Mouse (Mus musculus) midbrain, embryonic 10.5 days (tissue): ENCODE data around the gene Glra4. TPM values are rescaled to one million over a fixed set of nuclear protein-coding genes. Genes with fewer than 3 reads are reported as not detected.
"Not testable (repeated sequence)": the region's sequence is repeated elsewhere in the genome, so short reads cannot be mapped to it uniquely, and the experiment has no call there.

Experiments
- DNase-seq: peaks from one replicate; pipeline ENCODE4 v3.0.0-alpha.2; 2017; ENCODE audit warnings: low spot score
- H3K27ac ChIP-seq: fragments of 300-500 bp; sonication (generic); replicated peaks from 2 replicates; pipeline ENCODE4 v1.5.1; 2016; ENCODE audit warnings: mild to moderate bottlenecking
- H3K27me3 ChIP-seq: fragments of 300-500 bp; sonication (generic); 2 replicates; pipeline ENCODE4 v1.6.1; 2016; ENCODE audit warnings: low read depth, mild to moderate bottlenecking; ENCODE audit not compliant: poor library complexity, severe bottlenecking
- H3K36me3 ChIP-seq: fragments of 300-500 bp; sonication (generic); 2 replicates; pipeline ENCODE4 v1.6.1; 2016; ENCODE audit warnings: mild to moderate bottlenecking, moderate library complexity
- H3K4me1 ChIP-seq: fragments of 300-500 bp; sonication (generic); 2 replicates; pipeline ENCODE4 v1.6.1; 2016
- H3K4me3 ChIP-seq: fragments of 300-500 bp; sonication (generic); 2 replicates; pipeline ENCODE4 v1.5.1; 2016; ENCODE audit warnings: mild to moderate bottlenecking, moderate library complexity
- H3K9me3 ChIP-seq: fragments of 300-500 bp; sonication (generic); replicated peaks from 2 replicates; pipeline ENCODE4 v1.6.1; 2016; ENCODE audit warnings: mild to moderate bottlenecking
- WGBS: fragments of 180-500 bp; shearing (Covaris S2); methylation state at CpG from one replicate; pipeline ENCODE4 v1.1.7; 2016; 5-methylcytosine and 5-hydroxymethylcytosine counted together
- polyA plus RNA-seq: library from polyadenylated mRNA; unstranded; fragments of >200 nt; fragmentation: Nextera tagmentation; extraction: Ambion mirVana; gene quantifications from 2 replicates; pipeline ENCODE4 v1.2.1, GENCODE M21; 2016

Glra4 gene
- polyA plus RNA-seq, 1 experiment from 2014 or later = 0.14 TPM

DNA sequence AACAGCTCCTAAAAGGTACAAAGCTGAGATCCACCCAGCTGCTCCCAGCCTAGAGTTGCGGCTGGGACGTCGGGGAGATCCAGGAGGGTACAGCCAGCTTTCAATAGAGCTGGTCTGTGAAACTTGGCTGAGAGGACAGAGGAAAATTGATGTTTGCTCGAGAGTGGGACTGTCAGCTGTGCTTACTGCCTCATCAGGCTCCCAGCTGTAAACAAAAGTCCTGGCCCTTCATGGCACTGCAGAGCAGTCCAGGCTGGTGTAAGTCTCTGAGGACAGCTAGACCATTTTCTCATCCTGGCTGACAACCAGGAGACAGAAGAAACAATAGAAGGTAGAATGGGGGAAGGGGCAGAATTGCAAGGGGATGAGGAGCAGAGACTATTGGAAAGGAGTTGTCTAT lies 30.6 kb downstream of the Glra4 start:
- no peak overlapping the region for H3K27ac ChIP-seq
- WGBS = 90% methylated on average over 4 of the region's 4 CpGs
- no peaks in the 10 kb centered on the region for H3K9me3 ChIP-seq
- no peak overlapping the region for H3K4me3 ChIP-seq
- peaks cover 20% of the 10 kb centered on the region; the same call in 1 of the 2 replicates for H3K36me3 ChIP-seq
- peaks cover 5% of the 10 kb centered on the region for H3K27me3 ChIP-seq
- no peaks in the 10 kb centered on the region for H3K4me1 ChIP-seq
- DNase-seq = no peak

DNA sequence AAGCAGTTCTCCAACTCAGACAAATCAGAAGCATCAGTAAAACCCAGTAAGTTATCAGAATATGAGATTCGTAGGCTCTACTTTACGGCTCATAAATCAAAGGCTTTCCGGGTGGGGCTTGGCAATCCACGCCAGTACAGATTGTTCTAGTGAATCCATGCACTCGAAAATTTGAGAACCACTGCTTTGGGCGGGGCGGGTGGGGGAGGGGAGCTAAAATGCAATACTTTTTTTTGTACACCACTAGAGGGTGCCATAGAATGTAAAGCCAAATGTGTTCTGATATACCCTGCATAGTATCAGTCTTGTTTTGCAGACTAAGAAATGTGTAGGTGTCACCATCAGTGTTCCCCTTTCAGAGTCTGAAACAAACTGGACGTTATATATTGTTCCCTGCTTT lies 35.3 kb downstream of the Glra4 start:
- H3K36me3 ChIP-seq = peaks cover 10% of the 10 kb centered on the region; the same call in 1 of the 2 replicates
- DNase-seq = no peak
- no peak overlapping the region for H3K27ac ChIP-seq
- WGBS = 75% methylated on average over 8 of the region's 8 CpGs
- H3K4me3 ChIP-seq = no peak overlapping the region
- H3K9me3 ChIP-seq = no peaks in the 10 kb centered on the region
- H3K4me1 ChIP-seq = peaks cover 3% of the 10 kb centered on the region; the same call in 1 of the 2 replicates
- H3K27me3 ChIP-seq = no peaks in the 10 kb centered on the region

DNA sequence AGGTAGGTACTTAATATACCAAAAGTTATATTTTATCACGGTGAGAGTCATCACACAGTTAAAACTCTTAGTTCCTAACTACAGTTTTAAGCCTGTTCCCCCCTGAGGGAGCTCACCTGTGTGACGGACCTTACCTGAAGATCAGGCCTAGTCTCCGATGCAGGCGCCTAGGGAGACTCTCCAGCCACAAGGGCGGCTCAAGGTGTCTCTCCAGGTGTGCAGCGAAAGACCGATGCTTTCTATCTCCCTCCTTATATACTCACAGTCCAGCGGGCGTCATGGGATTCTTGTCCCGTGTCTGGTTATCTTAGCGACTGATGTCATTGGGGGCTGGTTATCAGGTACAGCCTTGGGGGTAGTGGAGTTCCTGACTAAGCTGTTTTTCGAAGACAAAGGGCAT lies 36.5 kb downstream of the Glra4 start, which contains the start of gene Morf4l2:
Morf4l2 (minus strand) TSS at position 232 of the 400 bp plus-strand sequence.
- Histone ChIP-seq H3K9me3 (no peaks in the 10 kb centered on the region), H3K27me3 (no peaks in the 10 kb centered on the region), H3K36me3 (peaks cover 10% of the 10 kb centered on the region), H3K27ac (peak within 1 kb of the TSS; percentile 91), H3K4me3 (peak within 1 kb of the TSS; percentile 62), H3K4me1 (peaks cover 9% of the 10 kb centered on the region)
- WGBS = 92% methylated on average over 12 of the region's 12 CpGs
- DNase-seq = no peak

DNA sequence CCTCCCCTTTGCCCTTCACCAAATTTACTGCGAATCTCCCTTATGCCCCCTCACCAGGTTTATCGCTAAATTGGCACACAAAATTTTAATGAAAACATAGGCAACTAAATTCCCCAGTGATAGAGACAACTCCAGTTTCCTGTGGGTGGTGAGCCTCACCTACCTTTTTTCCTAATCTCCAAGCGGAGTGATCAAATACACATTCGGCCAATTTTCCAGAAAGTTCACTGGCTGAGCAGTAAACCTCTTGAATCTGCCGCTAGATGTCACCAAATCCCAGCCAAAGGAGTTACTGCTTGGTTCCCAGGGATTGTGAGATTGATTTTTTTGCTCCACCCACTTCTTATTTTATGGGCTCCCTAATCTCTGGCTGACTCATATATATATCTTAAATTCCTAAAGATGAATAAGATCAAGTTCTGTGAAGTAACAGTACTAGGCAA lies 37.3 kb downstream of the Glra4 start:
- no peaks in the 10 kb centered on the region for H3K27me3 ChIP-seq
- peak overlapping the region; percentile 91 for H3K27ac ChIP-seq
- peaks cover 16% of the 10 kb centered on the region for H3K36me3 ChIP-seq
- peaks cover 11% of the 10 kb centered on the region for H3K4me1 ChIP-seq
- 33% methylated on average over 5 of the region's 5 CpGs for WGBS
- H3K4me3 ChIP-seq = peak overlapping the region; percentile 62
- DNase-seq = peak; percentile 29
- H3K9me3 ChIP-seq = no peaks in the 10 kb centered on the region

DNA sequence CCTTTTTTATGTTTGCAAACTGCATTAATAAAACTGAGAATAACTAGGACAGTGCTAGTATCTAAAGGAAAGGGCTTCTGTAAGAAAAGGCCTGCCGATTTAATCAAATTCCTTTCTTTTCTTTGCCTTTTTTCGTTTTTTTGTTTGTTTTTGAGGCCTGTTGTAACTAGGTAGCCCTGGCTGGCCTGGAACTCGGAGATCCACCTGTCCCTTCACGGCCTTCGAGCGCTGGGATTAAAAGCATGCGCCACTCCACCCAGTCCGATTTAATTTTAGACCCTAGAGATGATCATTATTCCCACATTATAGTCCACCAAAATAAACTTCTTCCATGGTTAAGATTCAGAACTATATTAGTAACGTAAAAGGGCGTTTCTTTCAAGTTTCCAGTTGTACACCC lies 37.7 kb downstream of the Glra4 start:
- Histone ChIP-seq H3K36me3 (peaks cover 19% of the 10 kb centered on the region), H3K27ac (peak overlapping the region; percentile 91), H3K9me3 (no peaks in the 10 kb centered on the region), H3K4me1 (peaks cover 11% of the 10 kb centered on the region), H3K4me3 (peak overlapping the region; percentile 62), H3K27me3 (no peaks in the 10 kb centered on the region)
- DNase-seq = no peak
- WGBS = 28% methylated on average over 10 of the region's 10 CpGs

DNA sequence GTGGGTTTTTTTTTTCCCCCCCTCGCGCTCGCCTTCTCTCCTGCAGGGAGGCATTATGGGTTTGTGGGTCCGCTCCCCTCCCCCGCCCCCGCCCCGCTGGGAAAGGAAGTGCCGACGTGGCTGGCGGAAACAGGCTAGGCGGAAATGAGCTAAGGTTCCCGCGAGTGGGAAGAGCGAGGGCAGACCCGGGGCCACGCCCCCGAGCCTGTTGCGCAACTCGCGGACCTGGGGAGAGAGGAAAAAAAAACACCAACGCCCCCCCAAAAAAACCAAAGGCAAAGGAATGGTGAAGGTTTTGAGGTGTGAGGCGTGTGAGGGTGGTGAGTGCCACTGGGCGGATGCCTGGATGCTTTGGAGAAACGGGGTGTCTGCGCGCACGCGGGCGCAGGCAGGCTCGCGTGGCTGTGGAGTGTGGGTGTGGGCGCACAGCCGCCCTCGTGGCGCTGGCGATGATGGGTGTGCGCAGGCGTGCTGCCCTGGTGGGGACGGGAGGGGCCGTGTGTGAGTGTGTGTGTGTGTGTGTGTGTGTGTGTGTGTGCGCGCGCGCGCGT lies 38.2 kb downstream of the Glra4 start:
- Histone ChIP-seq H3K9me3 (no peaks in the 10 kb centered on the region), H3K4me1 (peaks cover 11% of the 10 kb centered on the region), H3K27me3 (no peaks in the 10 kb centered on the region), H3K36me3 (peaks cover 21% of the 10 kb centered on the region), H3K27ac (peak overlapping the region; percentile 91), H3K4me3 (peak overlapping the region; percentile 62)
- 18% methylated on average over 46 of the region's 46 CpGs for WGBS
- peak; percentile 66 for DNase-seq

DNA sequence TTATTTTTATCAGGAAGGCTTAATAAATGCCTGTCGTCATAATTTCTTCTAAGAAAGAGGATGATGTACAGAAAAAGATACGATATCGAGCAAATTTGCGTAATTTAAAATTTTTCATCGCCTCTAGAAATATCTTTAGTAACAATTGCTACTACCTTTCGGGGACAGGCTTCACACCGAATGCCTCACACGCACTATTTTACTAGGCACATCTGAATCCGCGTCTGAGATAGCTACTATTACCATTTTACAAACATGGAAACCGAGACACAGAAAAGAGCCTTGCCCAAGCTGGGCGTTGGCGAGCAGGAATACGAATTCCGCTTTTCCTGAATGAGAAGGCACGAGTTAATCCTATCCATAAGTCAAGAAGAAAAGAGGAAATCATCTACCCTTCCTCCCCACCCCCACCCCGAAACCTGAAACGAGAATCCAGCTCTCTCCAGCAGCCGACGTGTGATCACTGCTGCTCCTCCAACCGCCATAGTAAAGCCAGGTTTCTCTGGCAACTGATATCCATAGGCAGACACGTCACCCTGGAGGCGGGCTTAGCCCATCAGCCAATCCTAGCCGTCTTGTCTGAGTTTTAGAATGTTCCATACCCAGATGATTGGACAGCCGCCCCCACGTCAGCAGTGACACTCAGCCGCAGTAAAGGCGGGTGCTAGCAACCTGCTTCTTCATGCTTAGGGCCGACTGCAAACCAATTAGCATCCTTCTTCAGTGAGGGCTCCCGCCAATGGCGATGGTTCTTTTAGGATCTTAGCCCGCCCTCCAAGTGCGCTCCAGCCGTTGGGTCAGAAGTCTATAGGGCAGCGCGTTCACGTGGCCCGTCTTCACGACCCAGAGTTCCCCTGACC lies 38.9 kb downstream of the Glra4 start:
- Histone ChIP-seq H3K36me3 (peaks cover 28% of the 10 kb centered on the region), H3K27ac (peak overlapping the region; percentile 91), H3K9me3 (no peaks in the 10 kb centered on the region), H3K27me3 (no peaks in the 10 kb centered on the region), H3K4me1 (peaks cover 11% of the 10 kb centered on the region), H3K4me3 (peak overlapping the region; percentile 62)
- peak; percentile 89 for DNase-seq
- WGBS = 21% methylated on average over 39 of the region's 39 CpGs

DNA sequence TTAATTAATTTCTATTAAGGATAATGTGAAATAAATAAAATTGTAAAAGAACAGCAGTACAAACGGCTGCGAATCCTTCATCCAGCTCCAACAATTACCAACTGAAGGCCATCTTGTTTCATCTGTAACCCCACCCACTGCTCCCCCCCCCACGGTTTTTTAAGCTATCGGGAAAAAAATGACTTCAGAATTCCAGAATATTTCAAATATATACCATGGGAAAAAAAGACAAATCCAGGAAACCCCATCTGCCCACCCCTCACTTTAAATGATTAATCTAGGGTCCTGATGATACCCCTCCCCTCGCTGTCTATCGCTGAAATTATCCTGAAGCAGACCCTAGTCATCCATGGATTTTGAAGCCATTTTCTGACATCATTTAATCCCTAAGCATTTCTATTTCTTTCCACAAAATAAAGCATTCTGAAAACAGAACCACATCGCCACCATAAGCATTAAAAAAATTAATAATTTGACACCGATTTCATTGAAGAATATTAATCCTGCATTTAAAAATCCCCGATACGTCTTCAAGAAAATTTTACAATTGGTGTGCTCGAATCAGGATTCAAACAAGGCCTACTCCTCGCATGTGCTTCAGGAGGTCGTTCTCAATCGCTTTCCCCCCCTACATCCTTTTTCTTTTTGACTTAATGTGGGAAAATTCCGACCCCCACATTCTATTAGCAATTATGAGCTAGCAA lies 39.7 kb downstream of the Glra4 start:
- Histone ChIP-seq H3K36me3 (peaks cover 35% of the 10 kb centered on the region), H3K27ac (peak overlapping the region; percentile 91), H3K27me3 (no peaks in the 10 kb centered on the region), H3K9me3 (no peaks in the 10 kb centered on the region), H3K4me1 (peaks cover 11% of the 10 kb centered on the region), H3K4me3 (peak overlapping the region; percentile 62)
- 29% methylated on average over 15 of the region's 15 CpGs for WGBS
- DNase-seq = peak; percentile 18

DNA sequence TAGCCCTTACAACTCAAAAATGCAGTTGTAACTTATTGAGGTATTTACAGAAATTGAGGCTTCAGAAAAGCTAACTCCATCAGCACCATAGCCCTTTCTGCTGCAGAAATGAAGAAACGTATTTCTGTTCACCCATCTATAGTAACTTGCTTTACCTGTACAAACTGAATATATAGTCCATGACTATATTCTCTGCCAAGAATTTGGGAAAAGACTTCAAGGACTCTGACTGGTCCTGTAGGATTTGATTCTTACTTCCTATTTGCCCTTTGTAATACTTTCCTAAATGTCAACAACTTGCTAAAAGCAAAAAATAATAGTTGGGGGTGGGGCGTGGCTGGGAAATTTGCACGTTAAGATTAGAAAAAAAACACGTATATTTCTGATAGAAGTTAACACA lies 47.9 kb downstream of the Glra4 start:
- Histone ChIP-seq H3K27me3 (no peaks in the 10 kb centered on the region), H3K9me3 (no peaks in the 10 kb centered on the region), H3K4me3 (no peak overlapping the region), H3K4me1 (no peaks in the 10 kb centered on the region), H3K36me3 (peaks cover 47% of the 10 kb centered on the region), H3K27ac (no peak overlapping the region)
- DNase-seq = no peak
- WGBS = 87% methylated on average over 4 of the region's 4 CpGs

DNA sequence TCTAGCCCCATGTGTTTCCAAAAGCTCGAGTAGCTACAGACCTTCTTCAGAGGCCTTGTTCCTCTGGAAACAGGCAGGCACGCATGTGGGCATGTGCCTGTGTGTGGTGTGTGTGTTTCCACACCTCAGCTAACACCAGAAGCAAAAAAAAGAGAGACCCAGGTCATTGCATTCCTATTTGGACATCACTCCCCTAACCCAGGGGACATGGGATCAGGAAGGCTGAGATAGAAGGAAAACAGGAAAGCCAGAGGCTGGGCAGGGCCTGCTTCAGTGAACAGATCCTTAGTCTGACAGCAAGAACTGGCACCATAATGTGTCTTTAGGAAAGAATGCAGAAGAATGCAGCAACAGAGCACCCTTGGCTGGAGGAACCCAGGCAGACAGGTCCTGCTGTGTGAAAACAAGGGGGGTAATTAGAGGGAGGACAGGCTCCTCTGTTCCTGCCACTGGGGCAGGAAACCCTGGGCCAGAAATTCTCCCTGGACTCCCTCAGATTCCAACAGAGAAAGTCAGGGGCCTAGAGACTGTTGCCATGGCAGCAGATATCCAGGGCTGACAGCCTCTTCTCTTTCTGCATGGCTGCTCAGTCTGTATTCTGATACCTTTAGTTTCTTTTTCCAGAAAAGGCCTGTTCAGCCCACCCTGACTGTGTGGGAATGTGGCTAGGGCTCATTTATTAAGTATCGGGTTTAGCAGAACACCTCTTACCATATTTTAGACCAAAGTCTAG lies 65.0 kb downstream of the Glra4 start:
- 34% methylated on average over 3 of the region's 3 CpGs for WGBS
- H3K27me3 ChIP-seq = peaks cover 34% of the 10 kb centered on the region
- H3K4me3 ChIP-seq, H3K9me3 ChIP-seq, H3K36me3 ChIP-seq, DNase-seq: not testable (repeated sequence)
- peaks cover 26% of the 10 kb centered on the region for H3K4me1 ChIP-seq
- H3K27ac ChIP-seq = peak overlapping the region; percentile 67

DNA sequence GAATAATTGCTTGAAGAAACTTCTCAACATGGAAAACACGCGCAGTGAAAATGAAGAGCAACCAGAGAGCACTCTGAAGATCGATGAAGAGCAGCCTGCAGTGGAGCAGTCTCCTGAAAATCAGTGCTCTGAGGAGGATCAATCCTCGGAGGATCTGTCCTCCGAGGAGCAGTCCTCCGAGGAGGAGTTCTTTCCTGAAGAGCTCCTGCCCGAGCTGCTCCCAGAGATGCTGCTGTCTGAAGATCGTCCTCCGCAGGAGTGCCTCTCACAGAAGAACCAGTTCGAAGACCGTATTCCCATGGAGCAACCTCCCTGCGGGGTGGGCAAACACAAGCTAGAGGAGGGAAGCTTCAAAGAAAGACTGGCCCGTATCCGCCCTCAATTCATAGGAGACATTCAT lies 71.2 kb downstream of the Glra4 start:
- 23% methylated on average over 14 of the region's 14 CpGs for WGBS
- Histone ChIP-seq H3K4me1 (peaks cover 11% of the 10 kb centered on the region), H3K4me3 (peak overlapping the region; percentile 63), H3K27ac (peak overlapping the region; percentile 91), H3K27me3 (peaks cover 16% of the 10 kb centered on the region), H3K36me3 (no peaks in the 10 kb centered on the region), H3K9me3 (no peaks in the 10 kb centered on the region)
- DNase-seq = peak; percentile 34

DNA sequence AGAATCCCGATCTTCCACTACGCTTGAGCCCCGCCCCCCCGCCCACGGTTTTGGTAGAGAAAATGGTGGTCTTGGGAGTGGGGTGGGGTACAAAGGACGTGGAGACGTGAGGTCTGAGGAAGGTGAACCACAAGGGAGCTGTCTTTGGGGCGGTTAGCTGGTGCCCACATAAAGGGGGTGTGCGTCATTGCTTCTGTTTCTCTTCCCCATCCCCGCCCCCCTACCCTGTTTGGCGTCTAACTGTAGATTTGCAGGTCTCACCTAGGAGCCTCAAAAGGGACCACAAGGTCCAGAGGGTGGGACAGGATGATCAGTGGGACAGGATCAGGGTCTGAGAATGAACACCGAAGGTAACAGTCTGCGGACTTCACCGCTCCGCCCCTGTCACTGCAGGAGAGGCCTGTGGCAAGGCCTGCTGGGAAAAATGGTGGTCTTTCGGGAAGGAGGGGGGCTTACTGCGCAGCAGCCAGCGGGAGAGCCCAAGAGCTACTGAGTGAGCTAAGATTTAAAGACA lies 71.7 kb downstream of the Glra4 start:
- DNase-seq = peak; percentile 64
- Histone ChIP-seq H3K9me3 (no peaks in the 10 kb centered on the region), H3K36me3 (no peaks in the 10 kb centered on the region), H3K4me3 (peak overlapping the region; percentile 63), H3K27ac (peak overlapping the region; percentile 91), H3K4me1 (peaks cover 11% of the 10 kb centered on the region), H3K27me3 (peaks cover 11% of the 10 kb centered on the region)
- 15% methylated on average over 18 of the region's 18 CpGs for WGBS
